Mouse (Mus musculus): ENCODE measurements around the gene Ism1.

Ism1 gene

DNA sequence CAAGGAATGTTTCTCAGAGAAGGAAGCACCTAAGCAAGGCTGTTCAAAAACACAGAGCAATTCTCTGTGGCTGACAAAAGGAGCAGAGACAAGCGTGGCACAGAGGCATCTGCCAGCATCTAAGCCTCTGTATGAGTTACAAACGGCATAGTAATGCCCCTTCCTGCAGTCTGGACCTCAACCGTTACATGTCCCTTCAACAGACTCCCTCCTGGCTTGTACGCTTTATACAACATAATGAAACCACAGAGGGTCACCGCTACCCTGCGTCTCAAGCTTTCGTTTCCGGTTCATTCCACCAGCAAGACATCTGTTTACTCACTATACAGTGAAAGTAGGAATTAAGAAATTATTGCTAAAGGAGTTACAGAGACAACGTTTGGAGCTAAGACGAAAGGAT, 34.1 kb downstream of the Ism1 start:
- DNase-seq (ENCODE audit: low read depth, low spot score): no peak

DNA sequence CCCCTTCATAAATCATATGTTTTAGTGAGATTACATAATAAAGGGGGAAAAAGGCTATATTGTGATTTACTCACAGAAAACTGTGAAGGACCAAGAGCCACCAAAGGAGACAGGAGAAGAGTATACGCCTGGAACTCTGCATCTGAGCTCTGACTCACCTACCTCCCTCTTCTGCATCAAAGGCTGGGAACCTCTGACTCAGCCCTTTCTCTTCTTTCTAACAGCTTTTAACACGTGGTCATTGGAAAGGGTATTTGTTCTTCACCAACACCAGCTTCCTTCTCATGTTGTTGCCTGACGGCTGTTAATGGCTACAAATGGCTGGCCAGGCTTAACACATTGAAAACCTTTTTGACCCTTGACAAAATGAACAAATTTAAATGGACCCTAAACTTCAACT, 36.2 kb downstream of the Ism1 start:
- no peak for DNase-seq (ENCODE audit: low read depth, low spot score)

DNA sequence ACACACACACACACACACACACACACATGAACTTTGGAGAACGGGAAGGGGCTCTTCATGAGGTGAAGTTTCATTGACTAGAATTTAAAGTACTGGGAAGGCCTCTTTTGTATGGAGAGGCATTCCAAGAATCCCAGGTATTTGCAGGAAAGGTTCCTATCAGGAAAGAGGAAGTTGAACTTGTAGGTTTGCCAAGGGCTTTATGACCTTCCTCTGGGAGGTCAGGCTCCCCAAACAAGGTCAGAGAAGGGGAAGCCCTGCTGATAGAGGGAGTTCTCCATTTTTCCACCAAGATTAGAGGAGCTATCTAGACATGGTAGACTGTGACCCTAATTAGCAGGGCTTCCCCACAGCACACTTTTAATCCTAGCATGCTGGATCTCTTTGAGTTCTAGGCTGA, 39.8 kb downstream of the Ism1 start:
- DNase-seq (ENCODE audit: low read depth, low spot score): no peak

DNA sequence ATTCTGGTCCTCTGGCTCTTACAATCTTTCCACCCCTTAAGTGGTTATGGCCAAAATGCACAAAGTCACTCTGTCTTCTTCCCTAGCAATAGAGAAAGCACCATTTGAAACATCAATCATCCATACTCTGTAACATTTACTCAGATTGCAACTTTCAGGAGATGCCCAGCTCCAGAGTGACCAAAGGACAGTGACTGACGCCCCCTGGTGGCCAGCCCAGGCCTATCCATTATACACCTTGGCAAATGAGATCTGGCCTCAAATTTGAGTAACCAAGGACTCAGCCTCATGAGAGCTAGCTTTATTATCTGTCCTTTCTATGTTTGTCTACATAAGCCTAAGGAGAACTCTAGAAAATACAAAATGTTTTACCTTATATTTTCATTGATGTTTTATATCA, 44.7 kb downstream of the Ism1 start:
- DNase-seq (ENCODE audit: low read depth, low spot score): peak; percentile 35

DNA sequence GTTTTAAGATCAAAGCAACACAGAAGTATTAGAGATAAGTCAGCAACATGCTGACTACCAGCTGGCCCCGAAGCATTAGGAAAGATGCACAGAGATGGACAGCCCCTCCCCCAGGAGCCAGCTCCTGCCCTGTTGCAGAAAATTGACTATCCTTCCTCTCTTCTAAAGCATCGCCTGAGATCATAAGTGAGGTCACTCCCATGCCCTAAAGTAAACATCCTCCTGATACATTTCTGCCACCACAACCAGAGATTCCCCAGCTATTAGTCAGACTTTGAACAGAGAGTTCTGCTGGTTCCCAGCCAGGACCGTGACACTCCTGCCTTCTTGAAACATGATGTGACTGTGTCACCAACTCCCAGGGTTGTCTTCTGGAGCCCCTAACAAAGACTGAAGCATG, 45.3 kb downstream of the Ism1 start:
- no peak for DNase-seq (ENCODE audit: low read depth, low spot score)

DNA sequence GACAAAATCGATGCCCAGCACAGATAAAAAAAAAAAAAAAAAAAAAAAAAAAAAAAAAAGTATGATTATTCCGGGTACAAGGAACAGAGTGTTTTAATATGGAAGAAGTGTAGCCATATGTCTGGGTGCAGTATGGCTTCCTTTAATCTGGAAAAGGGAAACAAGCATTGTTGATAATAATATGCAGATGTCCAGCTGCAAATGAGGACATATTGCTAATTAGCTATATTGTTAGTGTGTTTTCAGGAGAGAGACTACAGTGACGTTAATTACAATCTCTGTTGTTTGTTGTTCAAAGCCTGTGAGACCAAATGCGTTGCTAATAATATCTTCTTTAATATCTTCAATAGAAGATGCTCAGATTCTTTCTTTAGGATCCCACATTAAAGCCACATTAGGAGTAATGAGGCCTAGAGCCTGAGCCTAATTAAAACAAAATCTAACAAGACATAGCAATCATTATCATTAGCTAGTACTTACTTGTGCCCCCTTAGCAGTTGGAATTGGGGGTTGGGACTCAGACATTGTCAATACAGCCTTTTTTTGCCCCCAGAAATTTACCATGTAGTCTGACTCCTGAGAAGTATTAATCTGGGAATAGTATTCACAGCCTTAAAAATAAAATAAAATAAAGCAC, 46.3 kb downstream of the Ism1 start:
- DNase-seq (ENCODE audit: low read depth, low spot score): no peak

DNA sequence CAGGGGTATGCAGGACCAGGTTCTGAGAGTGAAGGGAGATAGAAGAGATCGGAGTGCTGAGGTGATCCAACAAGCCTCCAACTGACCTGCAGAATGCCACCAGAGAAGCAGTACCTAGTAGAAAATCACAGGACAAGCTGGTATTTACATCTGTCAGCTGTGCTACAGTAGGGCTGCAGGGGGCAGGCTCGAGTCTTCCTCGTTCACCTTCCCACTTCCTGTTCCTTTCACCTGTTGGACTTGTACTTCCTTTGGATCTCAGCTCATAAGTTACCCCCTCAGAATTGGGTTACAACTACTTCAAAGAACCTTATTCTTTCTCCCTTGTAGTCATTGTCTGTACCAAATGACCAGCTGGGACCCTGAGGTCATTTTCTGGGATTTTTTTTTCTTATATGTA, 47.4 kb downstream of the Ism1 start:
- DNase-seq (ENCODE audit: low read depth, low spot score): peak; percentile 5

DNA sequence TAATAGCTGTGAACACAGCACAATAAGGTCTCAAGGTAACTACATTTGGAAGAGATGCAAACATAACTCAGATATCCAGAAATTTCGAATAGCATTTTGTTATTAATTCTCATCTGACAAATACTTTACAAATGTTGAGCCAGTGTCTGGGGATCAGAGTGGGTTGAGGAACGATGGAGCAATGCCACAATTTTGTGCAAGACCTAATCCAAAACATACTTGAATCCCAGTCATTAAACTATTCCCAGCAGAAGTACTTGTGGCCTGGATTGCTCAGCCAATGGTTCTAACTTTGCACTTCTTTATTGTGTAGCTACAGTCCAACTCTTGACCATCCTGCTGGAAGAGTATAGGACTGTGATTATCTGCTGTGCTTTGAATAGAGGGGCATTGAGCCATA, 50.1 kb downstream of the Ism1 start:
- no peak for DNase-seq (ENCODE audit: low read depth, low spot score)

DNA sequence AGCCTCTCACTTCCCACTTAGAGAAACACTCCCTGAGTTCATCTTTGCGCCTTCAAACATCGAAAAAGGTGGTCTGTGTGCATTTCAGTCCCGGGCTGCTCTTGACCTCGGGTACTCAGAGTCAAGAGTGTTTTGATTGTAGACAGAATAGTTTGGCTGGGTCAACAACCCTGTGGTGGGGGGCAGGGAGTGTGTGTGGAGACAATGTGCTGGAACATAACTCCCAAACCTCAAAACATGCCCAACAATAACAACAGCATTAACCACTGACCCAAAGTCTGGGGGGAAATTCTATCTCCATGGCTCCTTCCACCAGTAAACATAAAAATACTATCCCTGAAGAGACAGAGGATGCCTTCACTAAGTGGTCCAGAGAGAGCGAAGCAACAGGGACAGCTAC, 51.4 kb downstream of the Ism1 start:
- DNase-seq (ENCODE audit: low read depth, low spot score): no peak

DNA sequence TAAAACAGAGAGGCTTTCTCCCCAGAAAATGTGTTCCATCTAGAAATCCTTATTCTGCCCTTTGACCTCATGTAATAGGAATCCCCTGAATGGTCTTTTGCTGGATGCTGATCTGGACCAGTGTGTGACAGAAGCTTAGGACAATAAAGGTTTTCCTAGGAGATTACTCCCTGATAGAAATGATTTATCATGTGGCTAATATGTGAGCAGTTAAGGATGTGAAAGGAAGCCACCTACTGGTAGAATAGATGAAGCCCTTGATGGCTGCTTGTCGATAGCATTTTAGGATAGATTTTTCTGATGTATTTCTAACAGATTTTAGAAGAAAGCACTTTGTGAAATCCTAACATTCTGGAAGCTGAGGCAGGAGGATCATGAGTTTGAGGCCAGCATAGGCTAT, 64.4 kb downstream of the Ism1 start:
- no peak for DNase-seq (ENCODE audit: low read depth, low spot score)

DNA sequence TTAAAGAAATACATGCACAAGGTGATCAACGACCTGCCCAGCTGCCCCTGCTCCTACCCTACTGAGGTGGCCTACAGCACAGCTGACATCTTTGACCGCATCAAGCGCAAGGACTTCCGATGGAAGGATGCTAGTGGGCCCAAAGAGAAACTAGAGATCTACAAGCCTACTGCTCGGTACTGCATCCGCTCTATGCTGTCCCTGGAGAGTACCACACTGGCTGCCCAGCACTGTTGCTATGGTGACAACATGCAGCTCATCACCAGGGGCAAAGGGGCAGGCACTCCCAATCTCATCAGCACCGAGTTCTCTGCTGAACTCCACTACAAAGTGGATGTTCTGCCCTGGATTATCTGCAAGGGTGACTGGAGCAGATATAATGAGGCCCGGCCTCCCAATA, 79.0 kb downstream of the Ism1 start:
- DNase-seq (ENCODE audit: low read depth, low spot score): no peak

DNA sequence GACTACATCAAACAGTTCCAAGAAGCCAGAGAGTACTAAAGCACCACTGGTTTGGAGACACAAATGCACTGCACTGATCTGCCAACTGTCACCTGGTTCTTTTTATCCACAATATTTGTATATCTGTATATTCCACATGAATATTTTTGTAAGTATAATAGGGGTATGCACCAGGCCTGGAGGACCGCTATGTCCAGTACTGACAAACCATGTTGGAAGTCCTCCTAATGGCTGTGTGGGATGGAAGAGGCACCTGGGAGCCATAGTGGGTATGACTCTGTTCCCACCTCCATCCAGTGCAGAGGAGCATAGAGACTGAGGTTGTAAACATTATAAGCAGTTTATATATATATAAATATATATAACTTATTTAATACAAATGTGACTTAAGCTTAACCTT, 79.5 kb downstream of the Ism1 start:
- no peak for DNase-seq (ENCODE audit: low read depth, low spot score)

DNA sequence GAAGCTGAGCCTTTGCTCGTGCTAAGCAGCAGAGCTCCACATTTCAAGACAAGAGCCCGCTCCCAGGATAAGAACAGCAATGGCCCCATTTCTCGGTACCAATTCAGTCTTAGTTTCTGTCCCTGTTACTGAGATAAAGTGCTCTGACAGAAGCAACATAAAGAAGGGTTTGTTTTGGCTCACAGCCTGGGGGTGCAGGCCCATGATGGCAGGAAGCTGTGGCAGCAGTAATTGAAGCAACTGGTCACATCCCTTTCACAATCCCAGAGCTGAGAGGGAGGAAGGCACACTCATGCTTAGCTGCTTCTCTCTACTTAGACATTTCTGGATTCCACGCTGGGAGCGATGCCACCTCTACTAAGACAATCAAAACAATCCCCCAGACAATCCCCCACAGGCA, 86.4 kb downstream of the Ism1 start:
- no peak for DNase-seq (ENCODE audit: low read depth, low spot score)

DNA sequence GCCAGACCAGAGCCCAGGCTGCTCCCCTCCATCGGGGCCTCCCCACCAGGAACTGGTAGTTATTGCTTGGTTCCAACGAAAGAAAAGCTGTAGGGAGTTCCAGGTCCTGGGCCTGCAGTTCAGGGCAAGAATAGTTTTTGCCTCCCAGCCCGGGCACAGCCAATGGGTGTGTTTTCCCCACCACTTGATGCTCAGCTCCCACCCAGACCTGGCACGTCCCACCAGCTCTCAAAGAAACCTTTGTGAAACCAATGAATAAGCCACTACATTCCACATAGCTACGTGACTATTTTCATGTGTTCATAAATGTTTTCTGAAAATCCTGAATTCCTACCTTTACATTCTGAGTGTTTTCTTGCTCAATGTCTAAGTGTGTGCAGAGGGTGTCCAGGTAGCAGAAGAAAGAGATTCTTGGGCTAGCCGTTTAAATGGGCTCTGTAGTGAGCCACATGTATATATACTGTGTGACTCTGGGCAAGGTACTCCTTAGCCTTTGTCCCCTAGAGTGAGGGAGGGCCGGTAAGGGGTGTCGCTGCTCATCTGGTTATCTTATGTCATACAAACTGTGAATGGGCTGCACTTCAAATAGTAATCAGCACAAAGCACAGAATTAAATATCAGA, 97.1 kb downstream of the Ism1 start:
- no peak for DNase-seq (ENCODE audit: low read depth, low spot score)

DNA sequence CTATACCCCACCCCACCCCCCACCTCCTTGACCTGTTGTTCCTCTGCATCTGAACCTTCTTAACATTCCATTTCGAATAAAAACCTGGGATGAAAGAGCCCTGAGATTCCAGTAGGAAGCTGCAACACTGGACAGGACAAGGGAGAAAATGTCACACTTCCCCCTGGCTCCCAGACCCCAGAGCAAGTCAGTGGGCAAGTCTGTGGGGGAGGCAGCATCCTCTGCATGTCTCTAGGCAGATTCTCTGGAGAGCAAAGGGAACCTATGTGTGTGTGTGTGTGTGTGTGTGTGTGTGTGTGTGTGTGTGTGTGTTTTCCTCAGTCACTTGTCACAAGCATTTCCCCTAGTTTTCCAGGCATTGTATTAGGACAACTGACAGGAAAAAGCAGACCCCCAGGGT, 98.7 kb downstream of the Ism1 start:
- no peak for DNase-seq (ENCODE audit: low read depth, low spot score)

DNA sequence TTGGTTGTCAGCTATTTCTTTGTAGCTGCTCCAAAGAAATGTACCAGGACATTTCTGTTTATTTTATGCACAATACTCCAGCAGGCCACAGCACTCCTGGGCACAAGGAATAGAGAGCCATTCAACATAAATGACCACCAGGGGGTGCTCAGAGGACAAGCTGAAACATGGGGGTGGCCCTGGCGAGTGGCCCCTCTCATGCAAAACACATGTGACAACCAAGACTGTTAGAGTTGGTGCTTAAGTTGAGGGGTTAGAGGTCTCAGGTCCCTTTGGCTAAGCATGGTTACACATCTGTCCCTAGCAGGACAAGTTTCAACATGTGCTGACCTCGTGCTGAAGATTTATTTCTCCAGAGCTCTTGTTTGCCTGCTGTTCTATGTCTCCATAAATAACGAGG, 100.3 kb downstream of the Ism1 start:
- peak; percentile 60 for DNase-seq (ENCODE audit: low read depth, low spot score)

DNA sequence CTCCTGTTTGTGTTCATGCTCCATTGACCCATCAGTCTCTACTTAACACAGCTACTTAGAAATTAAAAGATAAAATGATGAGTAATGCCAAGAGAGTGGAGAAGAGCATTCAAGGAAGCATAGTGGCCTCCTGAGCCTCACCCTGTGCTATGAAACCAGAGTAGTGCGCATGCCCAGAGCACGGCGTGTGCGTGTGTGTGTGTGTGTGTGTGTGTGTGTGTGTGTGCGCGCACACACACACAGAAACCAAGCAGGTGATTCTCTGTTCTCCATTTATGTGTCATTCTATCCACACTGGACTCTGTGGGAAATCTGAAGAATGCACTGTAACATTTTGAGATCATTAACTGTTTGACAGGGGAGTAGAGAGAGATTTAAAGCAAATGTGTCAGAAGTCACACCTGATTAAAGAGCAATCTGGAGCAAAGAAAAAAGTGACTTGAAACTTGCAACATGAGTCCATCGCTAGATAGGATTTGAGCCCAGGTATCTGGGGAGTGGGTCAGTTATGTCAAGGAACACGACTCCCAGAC, 105.4 kb downstream of the Ism1 start:
- DNase-seq (ENCODE audit: low read depth, low spot score): no peak

DNA sequence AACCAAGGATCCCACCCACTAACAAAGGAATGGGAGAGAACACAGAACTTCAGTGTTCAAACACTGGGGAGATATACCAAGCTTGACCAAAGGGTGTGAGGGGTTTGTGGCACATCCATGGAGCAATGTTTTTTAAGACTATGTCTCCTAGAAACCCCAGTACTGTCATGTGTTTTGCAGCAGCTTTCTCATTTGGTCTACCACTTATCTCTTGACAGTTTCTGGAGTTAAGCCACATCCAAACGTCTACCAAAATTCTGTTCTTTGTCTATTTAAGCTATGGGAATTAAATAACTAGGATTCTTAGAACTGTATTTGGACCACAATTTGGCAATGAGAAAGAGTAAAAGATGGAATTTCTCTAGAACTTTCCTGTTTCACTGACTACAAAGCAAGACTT, 106.5 kb downstream of the Ism1 start:
- DNase-seq (ENCODE audit: low read depth, low spot score): no peak

DNA sequence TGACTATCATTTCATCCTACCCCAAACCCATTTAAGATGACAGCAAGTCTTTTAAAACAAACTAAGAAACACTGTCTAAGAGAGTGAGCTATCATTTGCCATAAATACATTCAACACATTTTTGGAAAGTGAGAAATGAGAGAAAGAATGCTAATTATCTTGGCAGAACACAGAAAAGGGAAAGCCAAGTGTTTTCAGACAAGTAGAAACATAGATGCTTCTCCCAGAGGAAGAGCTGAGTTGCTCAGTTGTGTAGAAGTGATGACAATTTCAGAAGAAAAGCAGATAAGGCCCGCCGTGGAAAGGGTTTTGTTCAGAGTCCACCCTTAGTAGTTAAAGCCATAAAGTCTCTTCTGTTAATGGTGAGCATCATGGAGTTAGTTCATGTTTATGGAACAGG, 107.0 kb downstream of the Ism1 start:
- DNase-seq (ENCODE audit: low read depth, low spot score): no peak

DNA sequence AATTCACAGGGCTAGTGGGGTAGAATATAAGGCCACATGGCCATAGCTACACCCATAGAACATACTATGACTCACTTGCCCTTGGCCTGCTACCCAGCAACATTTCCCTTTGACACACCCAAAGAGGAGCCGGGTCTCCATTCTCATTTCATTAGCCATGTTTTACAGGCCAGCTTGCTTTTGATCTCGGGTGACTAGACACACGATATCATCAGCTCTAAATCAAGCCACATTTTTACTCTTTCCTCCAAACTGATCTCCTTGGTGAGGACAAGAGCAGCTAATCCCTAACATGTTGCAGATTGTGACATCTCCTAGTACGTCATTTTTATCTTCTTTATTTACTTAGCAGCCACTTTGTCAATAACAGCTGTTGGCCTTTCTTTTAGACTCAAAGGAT, 110.7 kb downstream of the Ism1 start:
- DNase-seq (ENCODE audit: low read depth, low spot score): no peak

DNA sequence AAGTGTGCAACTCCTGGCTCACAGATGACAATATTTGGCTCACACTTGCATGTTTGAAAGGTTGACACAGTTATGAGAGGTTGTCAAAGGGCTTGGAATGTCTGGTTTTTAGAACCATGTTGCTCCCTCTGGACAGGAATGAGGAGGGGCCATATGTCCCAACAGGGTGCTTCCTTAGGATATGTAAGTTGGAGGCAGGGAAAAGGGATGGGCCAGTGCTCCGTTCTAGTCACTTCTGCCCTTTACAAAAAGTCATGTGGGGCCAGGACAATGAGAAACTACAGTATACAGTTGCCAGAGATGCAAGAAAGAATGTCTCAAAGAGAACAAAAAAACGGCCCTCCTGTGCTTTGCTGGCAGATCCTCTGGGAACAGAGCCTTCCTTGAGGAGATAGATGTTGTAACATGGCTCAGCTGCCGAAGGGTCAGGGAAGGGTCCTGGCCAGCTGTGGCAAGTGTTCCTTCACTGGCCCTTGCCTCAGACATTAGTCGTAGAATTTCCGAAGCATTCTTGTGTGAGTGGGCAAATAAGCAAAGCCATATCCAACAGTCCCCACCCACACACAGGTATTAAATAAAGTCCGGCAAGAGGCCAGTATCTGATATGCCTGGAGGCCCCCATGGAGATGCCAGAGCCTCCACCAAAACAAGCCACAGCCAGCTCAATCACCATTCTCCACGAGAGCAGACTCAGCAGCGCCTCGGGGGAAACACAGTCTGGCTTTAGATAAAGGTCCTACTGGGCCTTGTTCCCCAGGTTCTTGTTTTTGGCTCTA, 114.6 kb downstream of the Ism1 start:
- DNase-seq (ENCODE audit: low read depth, low spot score): no peak

DNA sequence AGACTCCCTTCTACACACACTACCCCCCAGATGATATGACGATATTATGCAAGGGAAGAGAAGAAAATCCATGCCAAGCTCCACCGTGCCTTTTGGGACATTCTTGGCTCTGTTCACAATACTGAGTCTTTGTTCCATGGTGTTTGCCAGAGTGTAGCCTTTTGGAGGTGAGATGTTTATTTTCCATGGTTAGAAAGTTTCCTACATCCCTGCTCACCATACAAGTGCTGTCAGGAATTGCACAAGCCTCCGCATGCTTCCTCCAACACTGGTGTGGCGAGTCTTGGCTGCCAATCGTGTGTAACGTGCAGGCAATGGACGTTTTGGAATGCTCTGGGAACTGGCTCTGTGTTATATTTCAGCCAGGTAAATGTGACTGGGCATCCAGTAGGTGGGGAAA, 126.1 kb downstream of the Ism1 start:
- no peak for DNase-seq (ENCODE audit: low read depth, low spot score)

DNA sequence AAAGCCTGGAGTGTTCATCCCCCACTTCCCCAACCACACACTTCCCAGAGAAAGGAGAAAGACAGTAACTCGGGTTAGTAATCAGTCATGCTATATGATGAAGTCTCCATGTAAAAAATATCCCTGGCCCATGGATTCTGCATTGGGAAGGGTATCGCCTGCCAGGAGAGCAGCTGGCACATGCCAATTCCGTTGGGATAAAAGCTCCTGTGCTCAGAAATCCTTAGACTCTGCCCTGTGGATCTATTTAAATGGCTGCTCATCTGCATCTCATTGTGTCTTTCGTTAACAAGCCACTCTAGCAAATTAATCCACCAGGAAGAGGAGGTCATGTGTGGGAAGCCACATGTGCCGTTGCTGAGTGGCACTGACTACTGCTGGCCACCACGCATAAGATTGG, 129.9 kb downstream of the Ism1 start:
- DNase-seq (ENCODE audit: low read depth, low spot score): no peak

All from CD4-positive, CD25-positive, alpha-beta regulatory T cell, adult 2 months (primary cell).